Mouse (Mus musculus): Measurements from ENCODE around the gene Pde4a.

Gene Pde4a

DNA sequence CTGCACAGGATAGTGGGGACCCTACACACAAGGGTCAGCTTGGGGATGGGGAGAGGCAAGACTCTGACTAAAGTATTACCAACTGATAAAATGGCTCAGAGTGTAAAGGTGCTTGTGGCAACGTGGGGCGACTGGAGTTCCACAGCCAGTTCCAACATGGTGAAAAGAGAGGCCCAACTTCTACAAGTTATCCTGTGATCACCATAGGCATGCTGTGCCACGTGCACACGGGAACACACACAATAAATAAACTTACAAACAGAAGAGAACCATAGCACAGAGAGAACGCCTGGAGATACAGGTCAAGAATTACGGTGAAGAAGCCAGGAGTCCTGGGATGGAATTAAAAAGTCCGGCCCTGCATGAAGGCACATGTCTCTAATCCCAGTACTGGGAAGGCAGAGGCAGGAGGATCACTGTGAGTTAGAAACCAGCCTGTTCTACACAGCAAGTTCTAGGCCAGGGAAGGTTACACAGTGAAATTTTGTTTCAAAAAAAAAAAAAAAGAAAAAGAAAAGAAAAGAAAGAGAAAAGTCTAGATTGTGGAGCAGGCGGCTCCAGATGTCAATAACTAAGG lies 16.3 kb upstream of the Pde4a start:
- DNase-seq (ENCODE audit: low read depth), result no peak

DNA sequence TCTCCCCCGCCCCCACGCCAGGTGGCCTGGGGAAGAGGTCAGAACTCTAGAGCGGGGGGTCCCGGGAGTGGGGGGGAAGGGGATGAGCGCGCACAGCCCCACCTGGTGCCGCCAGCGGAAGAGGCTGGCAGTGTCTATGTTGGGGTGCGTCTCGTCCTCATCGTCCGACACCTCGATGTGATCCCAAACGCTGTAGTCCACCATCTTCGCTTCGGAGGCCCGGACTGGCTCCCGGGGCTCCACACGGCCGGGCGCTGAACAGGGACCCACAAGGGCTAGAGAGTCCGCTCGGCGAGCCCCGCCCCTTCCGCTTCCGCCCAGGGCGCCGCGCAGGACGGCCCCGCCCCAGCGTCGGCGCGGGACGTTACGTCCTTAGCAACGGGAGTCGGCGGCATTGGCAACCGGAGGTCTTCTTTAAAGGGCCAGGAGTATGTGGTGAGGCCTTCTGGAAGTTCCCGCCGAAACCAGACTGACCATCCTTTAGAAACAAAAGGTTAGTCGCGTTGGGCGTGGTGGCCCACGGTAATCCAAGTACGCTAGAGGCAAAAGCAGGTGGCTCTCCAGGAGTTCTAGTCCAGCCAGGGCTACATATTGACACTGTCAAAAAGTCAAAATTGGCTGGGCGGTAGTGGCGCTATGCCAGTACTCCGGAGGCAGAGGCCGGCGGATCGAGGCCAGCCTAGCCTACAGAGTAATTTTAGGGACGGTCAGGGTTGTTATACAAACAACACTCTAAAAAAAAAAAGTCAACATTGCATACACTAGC lies 15.7 kb upstream of the Pde4a start, which contains the start of gene Cdc37:
Gene Cdc37, minus strand, starts transcription at position 329 of the 766 bp plus-strand sequence.
- peak; percentile 69 for DNase-seq (ENCODE audit: low read depth)

DNA sequence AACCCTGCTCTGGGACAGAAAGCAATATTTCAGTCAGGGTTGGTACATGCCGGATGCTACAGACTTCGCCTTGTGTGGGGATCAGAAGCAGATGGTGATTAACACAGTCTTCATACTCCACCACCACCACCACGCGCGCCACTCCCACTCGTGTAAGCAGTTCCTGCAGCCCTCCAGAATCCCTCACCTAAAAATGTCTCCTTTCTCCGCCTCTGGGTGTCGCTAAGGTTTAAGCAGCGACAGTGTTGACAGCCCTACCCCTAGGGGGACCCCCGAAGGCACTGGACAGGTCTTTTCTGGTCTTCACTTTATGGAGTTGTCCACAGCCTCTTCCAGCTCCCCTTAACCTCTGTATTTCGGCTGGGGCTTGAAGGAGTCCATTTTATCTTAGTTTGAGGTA lies 12.8 kb upstream of the Pde4a start:
- DNase-seq (ENCODE audit: low read depth), result no peak

DNA sequence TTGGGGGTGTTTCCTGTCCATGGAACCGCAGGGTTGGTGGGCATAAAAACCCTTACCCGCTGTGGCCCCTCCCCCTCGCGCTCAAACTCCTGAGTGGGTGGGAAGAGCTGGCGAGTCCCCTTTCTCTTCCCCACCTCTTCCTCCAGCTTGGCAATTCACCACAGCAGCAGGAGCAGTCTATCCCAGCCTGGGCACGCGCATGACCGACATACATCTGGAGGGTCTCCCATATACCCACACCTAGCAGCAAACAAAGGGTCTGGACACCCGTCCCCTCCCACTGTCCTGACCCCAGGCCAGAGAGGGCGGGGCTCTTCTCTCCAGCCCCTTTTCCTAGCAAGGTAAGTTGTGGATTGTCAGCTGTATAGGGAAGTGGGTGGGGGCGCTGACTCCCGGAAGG lies 12.2 kb upstream of the Pde4a start:
- DNase-seq (ENCODE audit: low read depth), result no peak

DNA sequence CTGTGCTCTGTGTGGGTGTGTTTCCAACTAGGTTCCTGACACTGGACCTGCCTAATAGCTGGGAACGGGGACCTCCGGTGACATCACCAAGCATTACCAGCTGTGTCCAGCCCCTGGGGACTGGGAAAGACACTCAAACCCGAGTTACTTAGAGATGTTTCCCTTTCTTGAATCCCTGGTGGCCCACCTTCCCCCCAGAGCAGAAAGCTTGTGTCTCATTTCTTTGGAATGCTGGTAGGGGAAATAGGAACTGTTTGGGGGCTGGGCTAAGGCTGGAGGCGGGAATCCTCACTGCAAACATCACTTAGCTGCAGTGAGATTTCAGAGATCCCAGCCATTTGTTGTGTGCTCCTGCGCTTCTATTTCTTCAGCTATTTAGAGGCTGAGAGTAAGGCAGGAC lies 11.7 kb upstream of the Pde4a start:
- no peak for DNase-seq (ENCODE audit: low read depth)

DNA sequence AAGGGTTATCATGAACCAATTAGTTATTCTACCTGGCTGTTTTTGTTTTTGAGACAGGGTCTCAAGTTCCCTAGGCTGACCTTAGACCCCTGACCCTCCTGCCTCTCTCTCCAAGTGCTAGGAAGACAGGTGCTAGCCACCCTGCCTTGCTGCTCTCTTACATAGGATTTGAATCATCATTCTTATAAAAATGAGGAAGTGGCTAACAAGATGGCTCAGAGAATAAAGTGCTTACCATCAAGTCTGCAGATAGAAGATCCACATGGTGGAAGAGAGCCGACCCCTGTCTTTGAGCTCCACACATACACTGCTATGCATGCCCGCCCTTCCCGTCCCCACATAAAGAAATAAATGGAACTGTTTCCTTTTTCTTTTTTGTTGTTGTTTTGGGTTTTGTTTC lies 10.7 kb upstream of the Pde4a start:
- DNase-seq (ENCODE audit: low read depth), result no peak

DNA sequence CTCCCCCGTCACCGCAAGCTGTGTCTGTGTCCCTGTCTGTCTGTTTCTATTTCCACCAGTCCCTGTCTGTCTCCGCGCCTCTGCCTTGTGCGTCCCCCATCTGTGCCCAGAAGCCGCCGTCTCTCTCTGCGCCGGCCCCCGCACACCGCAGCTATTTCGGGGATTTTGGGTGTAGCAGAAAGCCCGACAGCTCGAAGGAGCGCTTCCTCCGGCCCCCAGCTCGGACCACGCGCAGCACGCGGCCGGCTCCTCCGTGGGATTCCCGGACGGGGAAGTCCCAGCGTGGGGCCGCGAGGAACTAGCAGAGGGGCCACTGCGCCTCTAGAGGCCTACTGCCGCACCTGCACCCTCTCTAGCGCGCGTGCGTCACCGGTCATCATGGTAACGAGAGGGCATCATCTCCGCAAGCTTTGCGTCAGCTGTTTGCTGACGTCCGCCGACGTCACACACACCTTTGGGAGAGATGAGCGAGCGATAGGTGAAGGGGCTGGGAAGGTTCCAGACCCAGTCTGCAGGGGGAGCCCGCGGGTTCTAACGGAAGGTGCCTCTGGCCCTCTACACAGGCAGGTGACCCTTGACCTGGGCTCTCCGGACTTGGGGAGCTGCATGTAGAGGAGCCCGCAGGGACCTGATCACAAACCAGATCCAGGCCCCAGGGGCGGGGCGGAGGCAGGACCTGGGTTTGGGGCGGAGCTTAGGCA lies 4.2 kb upstream of the Pde4a start:
- no peak for DNase-seq (ENCODE audit: low read depth)

DNA sequence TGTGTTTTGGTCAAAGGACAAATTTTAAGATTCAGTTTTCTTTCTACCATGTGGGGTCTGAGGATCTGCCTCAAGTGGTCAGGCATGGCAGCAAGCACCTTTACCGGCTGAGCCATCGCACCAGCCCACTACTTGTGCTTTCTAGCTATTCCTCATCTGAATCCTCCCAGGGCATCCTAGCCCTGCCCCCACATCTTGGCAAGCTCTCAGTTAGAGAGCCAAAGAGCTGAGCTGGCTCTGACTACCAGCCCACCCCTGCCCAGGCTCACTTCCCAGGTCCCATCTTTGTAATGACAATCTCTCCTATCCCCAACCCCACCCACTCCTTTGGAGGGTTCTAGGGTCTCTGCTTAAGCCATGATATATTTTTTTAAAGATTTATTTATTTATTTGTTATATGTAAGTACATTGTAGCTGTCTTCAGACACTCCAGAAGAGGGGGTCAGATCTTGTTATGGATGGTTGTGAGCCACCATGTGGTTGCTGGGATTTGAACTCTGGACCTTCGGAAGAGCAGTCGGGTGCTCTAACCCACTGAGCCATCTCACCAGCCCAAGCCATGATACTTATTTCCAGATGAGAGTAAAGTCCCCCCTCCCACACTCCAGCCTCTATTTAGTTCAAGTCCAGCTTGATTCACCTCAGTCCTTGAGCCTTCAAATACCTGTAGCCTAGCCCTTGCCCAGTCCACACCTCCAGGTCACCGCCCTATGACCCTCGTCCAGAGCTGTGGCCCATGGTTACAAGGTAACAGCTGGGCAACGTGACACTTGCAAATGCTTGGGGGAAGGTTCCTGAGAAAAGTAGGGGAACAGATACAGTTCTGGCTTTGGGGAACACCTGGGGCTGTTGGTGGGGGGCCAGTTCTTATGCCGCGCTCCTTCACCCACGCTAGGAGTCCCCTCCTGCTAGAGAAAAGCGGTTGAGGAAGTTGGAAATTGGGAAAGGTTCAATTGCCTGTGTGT lies 2.1 kb upstream of the Pde4a start:
- DNase-seq (ENCODE audit: low read depth), result no peak

DNA sequence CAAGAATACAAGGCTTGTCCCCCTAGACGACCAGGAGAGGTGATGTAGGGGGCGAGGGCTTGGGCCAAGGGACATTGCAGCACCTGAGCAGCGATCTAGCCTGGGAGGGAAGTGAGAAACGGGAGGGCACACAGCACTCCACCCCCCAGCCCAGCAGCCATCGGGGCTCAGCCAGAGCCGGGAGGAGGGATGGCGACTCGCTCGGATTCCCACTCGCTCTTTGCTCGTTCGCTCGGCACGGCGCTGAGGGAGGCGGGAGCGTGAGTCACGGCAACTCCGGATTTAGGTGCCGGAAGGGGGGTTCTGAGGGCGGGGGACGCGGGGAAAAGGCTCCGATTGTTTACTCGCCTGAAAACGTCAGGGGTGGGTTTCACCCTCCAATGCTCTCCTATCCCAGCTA lies 1.4 kb upstream of the Pde4a start:
- no peak for DNase-seq (ENCODE audit: low read depth)

DNA sequence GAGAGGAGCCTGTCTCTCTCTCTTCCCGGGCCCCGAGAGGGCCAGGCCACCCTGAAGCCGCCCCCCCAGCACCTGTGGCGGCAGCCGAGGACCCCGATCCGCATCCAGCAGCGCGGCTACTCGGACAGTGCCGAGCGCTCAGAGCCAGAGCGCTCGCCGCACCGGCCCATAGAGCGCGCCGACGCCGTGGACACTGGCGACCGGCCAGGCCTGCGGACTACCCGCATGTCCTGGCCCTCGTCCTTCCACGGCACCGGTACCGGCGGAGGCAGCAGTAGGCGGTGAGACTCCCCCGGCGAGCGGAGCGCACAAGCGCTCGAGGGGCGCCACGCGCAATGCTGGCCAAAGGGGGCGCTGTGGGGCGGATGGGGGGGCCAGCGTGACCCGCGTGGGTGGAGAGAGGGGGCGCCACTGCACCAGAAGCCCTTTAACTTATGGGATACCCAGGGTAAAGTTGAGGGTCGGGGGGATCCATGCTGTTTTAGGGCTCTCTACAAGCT lies 488 bp downstream of the Pde4a start:
- no peak for DNase-seq (ENCODE audit: low read depth)

DNA sequence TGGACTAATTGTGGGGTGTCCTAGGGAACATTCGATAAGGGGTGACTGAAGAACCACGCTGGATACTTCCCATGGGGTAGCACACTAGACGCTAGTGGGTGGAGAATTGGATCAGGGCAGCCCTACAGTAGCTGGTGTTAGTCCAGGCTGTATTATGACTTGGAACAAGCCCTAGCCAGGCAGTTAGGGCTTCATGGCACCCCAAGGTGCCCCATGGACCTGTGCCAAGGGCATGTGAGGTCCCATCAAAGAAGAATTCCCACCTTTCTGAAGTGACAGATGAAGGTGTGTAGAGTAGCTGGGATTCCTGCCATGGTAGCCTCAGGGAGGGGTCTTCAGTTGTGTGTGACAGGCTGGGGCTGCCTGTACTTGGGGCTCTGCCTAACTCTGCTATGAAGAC lies 1.0 kb downstream of the Pde4a start:
- DNase-seq (ENCODE audit: low read depth), result no peak

DNA sequence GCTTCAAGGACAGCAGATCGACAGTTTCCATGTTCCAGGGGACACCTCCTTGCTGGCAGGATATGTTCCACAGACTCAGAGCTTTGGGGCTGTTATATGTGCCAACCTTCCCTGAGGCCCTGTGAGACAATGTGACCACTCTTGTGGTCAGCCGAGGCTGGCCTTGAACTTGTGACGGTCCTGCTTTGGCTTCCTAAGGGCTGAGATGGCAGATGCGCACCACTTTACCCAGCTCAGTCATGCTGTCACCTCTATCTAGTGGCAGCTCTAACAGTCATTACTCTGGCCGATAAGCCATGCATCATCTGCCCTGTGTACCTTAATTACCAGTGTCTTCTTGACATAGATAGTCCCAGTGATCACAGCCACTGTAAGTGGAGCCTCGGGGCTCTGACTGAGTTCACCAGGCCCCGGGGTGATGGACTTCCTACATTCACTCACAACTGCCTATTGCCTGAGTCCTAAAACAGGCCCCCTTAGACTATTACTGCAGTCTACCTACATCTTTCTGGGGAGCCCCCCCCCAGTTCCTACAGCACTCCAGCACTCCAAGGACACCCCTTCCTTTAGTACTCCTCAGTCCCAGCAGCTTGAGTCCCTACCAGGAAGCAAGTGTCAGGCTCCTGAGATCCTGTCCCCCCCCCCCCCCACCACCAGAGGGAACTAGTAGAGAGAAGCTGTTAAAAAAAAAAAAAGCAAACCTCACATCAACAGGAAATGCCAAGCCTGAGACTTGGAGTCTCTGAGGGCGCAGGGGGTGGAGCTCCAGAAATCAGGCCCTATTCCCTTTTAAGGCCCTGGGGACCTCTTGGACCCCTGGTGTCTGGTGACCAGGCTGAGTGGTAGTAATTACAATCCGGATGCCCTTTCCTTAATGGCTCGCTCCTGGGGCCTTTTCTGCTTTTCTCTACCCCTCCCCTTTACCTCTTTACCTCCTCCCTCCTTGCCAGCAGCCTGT lies 1.9 kb downstream of the Pde4a start:
- peak; percentile 45 for DNase-seq (ENCODE audit: low read depth)

DNA sequence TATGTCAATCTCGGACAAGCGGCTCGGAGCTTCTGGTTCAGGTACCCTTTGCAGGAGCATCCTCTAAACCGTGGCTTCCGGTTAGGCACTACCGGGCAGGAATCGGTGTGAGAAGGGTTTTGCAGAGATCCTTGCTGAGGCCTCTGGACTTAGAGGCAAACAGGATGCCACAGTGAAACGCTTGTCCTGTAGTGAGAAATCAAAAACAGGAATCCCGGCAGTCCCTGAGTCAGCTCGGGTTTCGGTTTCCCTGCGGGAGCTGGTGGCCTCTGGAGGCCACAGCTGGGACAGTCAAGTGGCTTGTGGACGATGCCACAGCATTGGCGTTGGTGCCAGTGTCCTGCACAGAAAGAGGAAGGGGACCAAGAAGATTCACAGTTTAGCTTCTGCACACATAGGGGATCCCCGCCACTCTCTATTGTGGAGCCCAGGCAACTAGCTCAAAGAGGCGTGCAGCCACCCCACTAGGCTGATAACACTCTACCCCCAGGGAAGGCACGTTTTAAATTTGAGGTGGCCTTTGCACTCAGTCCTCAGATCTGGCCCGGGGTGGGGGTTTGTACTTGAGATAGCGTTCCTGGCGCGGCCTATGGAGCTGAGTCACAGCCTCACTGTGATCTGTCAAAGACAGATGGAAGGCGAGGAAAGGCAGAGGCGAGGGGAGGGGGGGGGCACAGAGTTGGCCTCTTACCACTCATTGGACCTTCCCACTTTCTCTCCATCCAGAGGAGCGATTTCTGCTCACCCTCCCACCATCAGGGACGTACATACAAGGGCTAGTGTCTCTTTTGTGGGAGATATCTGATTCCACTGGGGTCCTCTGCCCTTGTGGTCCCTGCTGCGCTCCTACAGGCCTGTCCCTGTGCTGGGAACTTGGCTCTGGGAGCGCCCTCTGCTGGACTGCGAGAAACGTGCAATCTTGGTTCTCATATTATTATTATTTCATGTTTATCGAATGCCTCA lies 2.9 kb downstream of the Pde4a start:
- DNase-seq (ENCODE audit: low read depth), result peak; percentile 72

DNA sequence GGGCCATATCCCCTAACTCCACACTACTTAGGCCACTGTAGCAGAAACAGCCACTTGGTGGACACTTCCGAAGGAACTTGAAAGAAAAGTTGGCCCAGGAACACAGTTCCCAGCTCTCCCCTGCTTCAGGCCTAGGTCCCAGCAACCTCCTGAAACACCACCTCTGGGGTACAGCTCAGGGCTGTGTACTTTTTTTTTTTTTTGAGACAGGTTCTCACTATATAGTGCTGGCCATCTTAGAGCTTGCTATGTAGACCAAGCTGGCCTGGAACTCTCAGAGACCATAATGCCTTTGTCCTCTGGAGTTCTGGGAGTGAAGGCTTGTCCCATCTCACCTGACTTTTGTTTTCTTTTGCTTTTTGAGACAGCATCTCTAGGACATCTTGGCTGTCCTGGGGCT lies 3.6 kb downstream of the Pde4a start:
- no peak for DNase-seq (ENCODE audit: low read depth)

DNA sequence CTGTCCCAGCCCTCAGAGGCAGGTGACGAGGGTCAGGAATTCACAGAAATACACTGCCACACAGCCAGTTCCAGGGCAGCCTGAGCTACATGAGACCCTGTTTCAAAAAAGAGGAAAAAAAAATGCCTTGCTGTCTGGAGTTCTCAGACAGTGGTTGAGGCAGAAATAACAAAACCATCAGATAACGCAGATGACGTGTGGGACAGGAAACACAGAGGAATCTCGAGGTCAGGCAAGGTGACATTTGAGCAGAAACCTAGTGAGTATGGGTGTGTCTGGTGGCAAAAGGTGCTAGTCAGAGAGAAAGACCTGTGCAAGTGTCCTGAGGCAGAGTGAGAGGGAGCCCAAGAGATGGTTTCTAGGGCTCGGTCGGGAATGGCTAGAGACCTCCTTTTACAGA lies 6.8 kb downstream of the Pde4a start:
- DNase-seq (ENCODE audit: low read depth), result no peak

DNA sequence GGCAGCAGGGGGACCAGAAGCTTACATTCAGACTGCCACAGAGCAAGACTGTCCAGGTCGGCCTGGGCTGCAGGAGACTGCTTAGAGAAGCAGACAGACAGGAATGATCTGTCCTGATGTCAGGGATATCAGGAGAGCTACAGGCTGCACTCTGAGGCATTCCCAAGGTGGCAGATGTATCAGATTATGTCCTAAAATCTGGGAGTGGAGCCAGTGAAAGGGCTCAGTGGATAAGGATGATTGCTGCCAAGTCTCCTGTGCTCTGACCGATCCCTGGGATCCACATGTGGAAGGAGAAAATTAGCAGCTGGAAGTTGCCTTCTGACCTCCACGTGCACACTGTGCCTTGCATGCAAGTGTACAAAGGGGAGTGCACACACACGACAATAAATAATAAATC lies 14.9 kb downstream of the Pde4a start:
- no peak for DNase-seq (ENCODE audit: low read depth)

DNA sequence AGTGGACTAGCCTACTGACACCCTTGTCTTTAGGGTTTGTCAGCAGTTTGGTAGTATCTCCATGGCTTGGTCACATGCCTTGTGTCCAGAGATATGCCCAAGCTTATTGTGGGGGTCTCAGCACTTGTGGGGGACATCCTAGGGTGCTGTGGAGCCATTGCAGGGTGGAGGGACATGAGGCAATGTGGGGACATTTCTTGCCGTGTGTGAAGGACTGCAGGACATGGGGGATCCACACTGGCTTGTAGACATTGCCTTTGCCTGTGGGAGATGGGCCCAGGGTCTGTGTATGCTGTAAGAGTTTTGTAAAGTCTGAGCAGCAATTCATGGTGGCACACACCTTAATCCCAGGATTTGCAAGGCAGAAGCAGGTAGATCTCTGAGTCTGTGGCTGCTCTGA lies 15.3 kb downstream of the Pde4a start:
- DNase-seq (ENCODE audit: low read depth), result no peak

DNA sequence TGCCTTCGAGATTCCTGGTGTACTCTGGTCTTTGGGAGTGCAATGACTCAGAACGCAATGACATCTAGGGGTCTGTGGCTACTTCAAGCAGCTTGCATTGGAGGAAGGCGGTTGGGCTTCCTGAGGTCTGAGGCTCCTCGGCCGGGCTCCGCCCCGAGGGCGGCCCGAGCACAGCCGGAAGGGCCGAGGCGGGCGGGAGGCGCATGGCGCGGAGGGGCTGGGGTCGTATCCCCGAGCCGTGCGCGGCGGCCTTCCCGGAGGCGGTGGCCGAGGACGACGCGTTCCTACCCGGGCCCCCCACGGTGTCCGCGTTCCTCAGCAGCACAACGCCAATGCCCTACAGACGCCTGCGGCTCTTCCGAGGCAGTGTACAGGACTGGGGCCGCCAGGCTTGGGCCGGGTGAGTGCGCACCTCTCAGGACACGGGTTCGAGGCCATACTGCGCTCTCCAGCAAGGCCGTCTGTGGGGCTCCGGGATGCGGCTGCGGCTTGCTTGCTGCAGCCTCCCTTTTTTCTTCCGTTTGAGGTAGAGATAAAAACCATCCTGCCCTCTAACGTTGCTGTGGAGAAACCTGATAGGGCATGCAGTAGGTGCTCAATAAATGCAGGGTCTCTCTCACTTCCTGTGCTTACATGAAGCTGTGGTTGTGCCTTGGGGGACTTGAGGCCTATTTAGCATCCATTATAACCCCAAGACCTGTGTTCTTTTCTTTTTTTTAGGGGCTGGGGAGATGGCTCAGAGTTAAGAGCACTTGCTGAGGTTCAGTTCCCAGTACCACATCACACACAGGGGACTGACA lies 16.1 kb downstream of the Pde4a start:
- DNase-seq (ENCODE audit: low read depth), result no peak

DNA sequence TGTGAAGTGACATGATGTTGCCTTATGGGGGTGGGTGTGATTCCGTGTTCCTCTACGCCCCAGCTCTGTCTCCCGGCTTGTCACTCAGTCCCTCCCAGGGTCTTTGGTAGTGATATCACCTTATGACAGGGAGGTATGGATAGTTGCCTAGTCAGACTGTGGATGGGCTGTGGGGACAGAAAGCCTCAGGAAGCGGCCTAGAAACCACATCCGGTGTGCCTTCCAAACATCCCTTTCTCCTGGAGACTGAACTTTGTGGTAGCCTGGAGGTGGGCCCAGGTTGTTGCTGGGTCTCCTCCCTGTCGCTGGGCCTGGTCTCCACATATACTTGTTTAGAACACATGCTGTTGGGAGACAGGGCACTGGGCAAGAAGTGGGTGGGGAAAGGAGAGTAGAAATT lies 17.9 kb downstream of the Pde4a start:
- DNase-seq (ENCODE audit: low read depth), result no peak

All from fibroblast of lung, adult 2 months (primary cell).